Mouse (Mus musculus): ENCODE measurements around the gene Tmem184b.

DNA sequence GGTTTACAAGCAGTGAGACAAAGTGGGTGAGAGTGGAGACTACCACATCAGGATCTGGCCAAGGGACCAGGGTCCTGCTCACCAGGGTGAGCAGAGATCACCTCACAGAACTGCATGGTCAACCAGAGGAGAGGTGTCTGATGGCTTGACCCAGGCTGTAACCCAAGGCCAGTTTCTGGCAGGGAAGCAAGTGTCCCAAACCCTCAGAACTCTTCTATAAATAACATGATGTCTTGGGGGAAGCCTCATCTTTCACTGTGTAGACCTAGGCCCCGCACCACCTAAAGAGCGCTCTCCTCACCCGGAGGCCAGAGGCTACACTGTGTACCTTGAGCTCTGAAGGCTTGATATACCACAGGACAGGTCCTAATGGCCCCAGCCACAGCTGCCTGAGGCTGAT is 14.0 kb upstream of the Tmem184b start:
- TF ChIP-seq CTCF (IDR thresholded peaks at IDR 0.05; ENCODE audit: insufficient read depth, low read length), result no peak
- no peak for TF ChIP-seq POLR2A (IDR thresholded peaks at IDR 0.05; ENCODE audit: borderline replicate concordance, extremely low read depth, low read depth, low read length)
